Comparison of ENCODE assay signal across 15 mouse cellular contexts in genomic region chr11:115768896-115769295, GRCm38 (mm10). TPM values are rescaled to one million over a fixed set of nuclear protein-coding genes. Genes with fewer than 3 reads are reported as not detected.
A peak's percentile ranks its signal among the peaks of the same experiment; 100 is the strongest.
DNase-seq lines count a peak whose midpoint lies in the region; ATAC-seq lines count a peak whose summit lies in the region.
"Had no signal": no experiment of that assay in that cellular context is flagged by ENCODE, and none has a peak within 500 bp of the region (broad histone marks: within the 10 kb centered on the region; RNA-seq: fewer than 3 reads in every experiment).

No protein-coding gene starts in this region.

- WGBS in forebrain, embryonic 13.5 days, result 92% methylated on average over 3 of the region's 3 CpGs
- 92% methylated on average over 3 of the region's 3 CpGs for WGBS in forebrain, embryonic 16.5 days
- WGBS in hindbrain, embryonic 10.5 days, result 86% methylated on average over 3 of the region's 3 CpGs
- 91% methylated on average over 3 of the region's 3 CpGs for WGBS in hindbrain, embryonic 11.5 days
- WGBS in lung, embryonic 15.5 days, result 92% methylated on average over 3 of the region's 3 CpGs
- WGBS in hindbrain, embryonic 16.5 days, result 86% methylated on average over 3 of the region's 3 CpGs

- no peak overlapping the region for H3K4me2 ChIP-seq in forebrain, embryonic 13.5 days
- H3K4me2 ChIP-seq in forebrain, embryonic 16.5 days (ENCODE audit: low read length), result no peak overlapping the region
- H3K4me2 ChIP-seq in hindbrain, embryonic 11.5 days (replicated peaks; ENCODE audit: low read depth, low read length), result no peak overlapping the region
- H3K4me2 ChIP-seq in lung, embryonic 15.5 days, result no peak overlapping the region
- no peak overlapping the region for H3K4me2 ChIP-seq in hindbrain, embryonic 16.5 days (ENCODE audit: low read length)

- no peak for ATAC-seq in forebrain, embryonic 13.5 days
- no peak for ATAC-seq in forebrain, embryonic 16.5 days
- no peak for ATAC-seq in hindbrain, embryonic 11.5 days (ENCODE audit: low FRiP score)
- no peak for ATAC-seq in lung, embryonic 15.5 days (ENCODE audit: borderline replicate concordance, extremely low read depth, low FRiP score, low TSS enrichment)
- ATAC-seq in hindbrain, embryonic 16.5 days, result no peak

- no peak for DNase-seq in hindbrain, embryonic 10.5 days (ENCODE audit: low spot score)
- no peak for DNase-seq in hindbrain, embryonic 11.5 days (ENCODE audit: low spot score)
- DNase-seq in lung, postnatal 25 days (ENCODE audit: low spot score), result no peak
- no peak for DNase-seq in frontal cortex, postnatal 14 days (ENCODE audit: low spot score in 2 of 2)
- DNase-seq: cerebellum, adult 8-10 months; retina, postnatal 1 day; spleen, adult 18-20 months had no signal

- no peaks in the 10 kb centered on the region for H3K9me3 ChIP-seq in forebrain, embryonic 13.5 days (replicated peaks)
- no peaks in the 10 kb centered on the region; the same call in 1 of the 2 replicates for H3K9me3 ChIP-seq in forebrain, embryonic 16.5 days (ENCODE audit: control insufficient read depth, low read length)
- no peaks in the 10 kb centered on the region for H3K9me3 ChIP-seq in hindbrain, embryonic 10.5 days
- H3K9me3 ChIP-seq in hindbrain, embryonic 11.5 days (ENCODE audit: control insufficient read depth, low read length), result no peaks in the 10 kb centered on the region
- H3K9me3 ChIP-seq in lung, embryonic 15.5 days, result no peaks in the 10 kb centered on the region
- no peaks in the 10 kb centered on the region for H3K9me3 ChIP-seq in hindbrain, embryonic 16.5 days (ENCODE audit: control insufficient read depth, low read length)
- H3K9me3 ChIP-seq: G1E; megakaryocyte, embryonic 14.5 days had no signal

- H3K9ac ChIP-seq in forebrain, embryonic 13.5 days, result peak overlapping the region; percentile 21; the same call in 1 of the 2 replicates
- H3K9ac ChIP-seq in forebrain, embryonic 16.5 days (replicated peaks; ENCODE audit: low read depth, low read length), result no peak overlapping the region
- H3K9ac ChIP-seq in hindbrain, embryonic 11.5 days (ENCODE audit: low read depth, low read length), result no peak overlapping the region
- no peak overlapping the region for H3K9ac ChIP-seq in lung, embryonic 15.5 days
- H3K9ac ChIP-seq in hindbrain, embryonic 16.5 days (ENCODE audit: low read depth, low read length), result 0 out of 2 replicates have a peak overlapping the region, but pooled peaks have one; percentile 18
- H3K9ac ChIP-seq: liver, embryonic 14.5 days had no signal

- H3K4me3 ChIP-seq in forebrain, embryonic 13.5 days, result no peak overlapping the region
- H3K4me3 ChIP-seq in forebrain, embryonic 16.5 days (replicated peaks; ENCODE audit: low read length), result no peak overlapping the region
- H3K4me3 ChIP-seq in hindbrain, embryonic 10.5 days, result no peak overlapping the region
- H3K4me3 ChIP-seq in hindbrain, embryonic 11.5 days (ENCODE audit: low read depth, low read length), result no peak overlapping the region
- no peak overlapping the region for H3K4me3 ChIP-seq in lung, embryonic 15.5 days
- no peak overlapping the region for H3K4me3 ChIP-seq in hindbrain, embryonic 16.5 days (ENCODE audit: low read length)
- H3K4me3 ChIP-seq: megakaryocyte, embryonic 14.5 days; myocyte had no signal

- H3K27ac ChIP-seq in forebrain, embryonic 13.5 days, result peak overlapping the region; percentile 57
- H3K27ac ChIP-seq in forebrain, embryonic 16.5 days (ENCODE audit: low read length), result no peak overlapping the region
- peak overlapping the region; percentile 73; the same call in 1 of the 2 replicates for H3K27ac ChIP-seq in hindbrain, embryonic 10.5 days
- no peak overlapping the region for H3K27ac ChIP-seq in hindbrain, embryonic 11.5 days (ENCODE audit: low read depth, low read length)
- H3K27ac ChIP-seq in lung, embryonic 15.5 days, result peak overlapping the region; percentile 15; the same call in 1 of the 2 replicates
- no peak overlapping the region for H3K27ac ChIP-seq in hindbrain, embryonic 16.5 days (ENCODE audit: low read depth, low read length)
- H3K27ac ChIP-seq: liver, embryonic 14.5 days had no signal

- H3K36me3 ChIP-seq in forebrain, embryonic 13.5 days (ENCODE audit: poor library complexity, severe bottlenecking), result peaks cover 3% of the 10 kb centered on the region; the same call in 1 of the 2 replicates
- no peaks in the 10 kb centered on the region for H3K36me3 ChIP-seq in forebrain, embryonic 16.5 days (ENCODE audit: control insufficient read depth, insufficient read depth)
- H3K36me3 ChIP-seq in hindbrain, embryonic 10.5 days, result peaks cover 23% of the 10 kb centered on the region
- no peaks in the 10 kb centered on the region for H3K36me3 ChIP-seq in hindbrain, embryonic 11.5 days (ENCODE audit: control insufficient read depth, insufficient read depth, low read length)
- H3K36me3 ChIP-seq in lung, embryonic 15.5 days, result no peaks in the 10 kb centered on the region
- no peaks in the 10 kb centered on the region for H3K36me3 ChIP-seq in hindbrain, embryonic 16.5 days (ENCODE audit: control insufficient read depth, insufficient read depth, low read length)

- no peaks in the 10 kb centered on the region for H3K27me3 ChIP-seq in forebrain, embryonic 13.5 days
- no peaks in the 10 kb centered on the region for H3K27me3 ChIP-seq in forebrain, embryonic 16.5 days (replicated peaks; ENCODE audit: control insufficient read depth, insufficient read depth, low read length)
- no peaks in the 10 kb centered on the region for H3K27me3 ChIP-seq in hindbrain, embryonic 10.5 days (ENCODE audit: insufficient read depth, poor library complexity, severe bottlenecking)
- H3K27me3 ChIP-seq in hindbrain, embryonic 11.5 days (ENCODE audit: control insufficient read depth, insufficient read depth, low read length), result no peaks in the 10 kb centered on the region
- H3K27me3 ChIP-seq in lung, embryonic 15.5 days, result no peaks in the 10 kb centered on the region
- no peaks in the 10 kb centered on the region for H3K27me3 ChIP-seq in hindbrain, embryonic 16.5 days (replicated peaks; ENCODE audit: control insufficient read depth, insufficient read depth, low read length)
- H3K27me3 ChIP-seq: megakaryocyte, embryonic 14.5 days had no signal

- peaks cover 31% of the 10 kb centered on the region for H3K4me1 ChIP-seq in forebrain, embryonic 13.5 days
- peaks cover 12% of the 10 kb centered on the region for H3K4me1 ChIP-seq in forebrain, embryonic 16.5 days (replicated peaks; ENCODE audit: control insufficient read depth, insufficient read depth, low read length)
- H3K4me1 ChIP-seq in hindbrain, embryonic 10.5 days (replicated peaks), result peaks cover 40% of the 10 kb centered on the region
- H3K4me1 ChIP-seq in hindbrain, embryonic 11.5 days (replicated peaks; ENCODE audit: control insufficient read depth, insufficient read depth, low read length), result 0 out of 2 replicates have a peak, but pooled peaks cover 2% of the 10 kb centered on the region
- H3K4me1 ChIP-seq in lung, embryonic 15.5 days, result peaks cover 31% of the 10 kb centered on the region
- H3K4me1 ChIP-seq in hindbrain, embryonic 16.5 days (ENCODE audit: control insufficient read depth, insufficient read depth, low read depth, low read length), result peaks cover 22% of the 10 kb centered on the region

RNA-seq across cellular contexts. Expression of gene Tmem94, which starts 3.7 kb away (rescaled TPM):
- polyA plus RNA-seq in forebrain, embryonic 13.5 days (2015; fragmentation: Nextera tagmentation; extraction: Ambion mirVana), result 28.0 and 29.5 TPM in 2 replicates
- 29.1 and 29.8 TPM in 2 replicates for polyA plus RNA-seq in forebrain, embryonic 16.5 days (2015; fragmentation: Nextera tagmentation; extraction: Ambion mirVana)
- polyA plus RNA-seq in hindbrain, embryonic 10.5 days (2016; fragmentation: Nextera tagmentation; extraction: Ambion mirVana), result 42.0 and 47.4 TPM in 2 replicates
- polyA plus RNA-seq in hindbrain, embryonic 11.5 days (2014; fragmentation: Nextera tagmentation; extraction: Ambion mirVana), result 15.5 and 16.4 TPM in 2 replicates
- polyA plus RNA-seq in lung, embryonic 15.5 days (2015; fragmentation: Nextera tagmentation; extraction: Ambion mirVana), result 23.1 and 24.6 TPM in 2 replicates
- polyA plus RNA-seq in hindbrain, embryonic 16.5 days (2015; fragmentation: Nextera tagmentation; extraction: Ambion mirVana), result 22.0 and 29.0 TPM in 2 replicates

RNA-seq across cellular contexts. Expression of gene Caskin2, which starts 44.5 kb away (rescaled TPM):
- polyA plus RNA-seq in forebrain, embryonic 13.5 days (2015; fragmentation: Nextera tagmentation; extraction: Ambion mirVana), result 10.7 and 13.3 TPM in 2 replicates
- 9.1 and 11.2 TPM in 2 replicates for polyA plus RNA-seq in forebrain, embryonic 16.5 days (2015; fragmentation: Nextera tagmentation; extraction: Ambion mirVana)
- 19.0 and 21.5 TPM in 2 replicates for polyA plus RNA-seq in hindbrain, embryonic 10.5 days (2016; fragmentation: Nextera tagmentation; extraction: Ambion mirVana)
- 12.2 and 12.9 TPM in 2 replicates for polyA plus RNA-seq in hindbrain, embryonic 11.5 days (2014; fragmentation: Nextera tagmentation; extraction: Ambion mirVana)
- 19.0 and 19.6 TPM in 2 replicates for polyA plus RNA-seq in lung, embryonic 15.5 days (2015; fragmentation: Nextera tagmentation; extraction: Ambion mirVana)
- polyA plus RNA-seq in hindbrain, embryonic 16.5 days (2015; fragmentation: Nextera tagmentation; extraction: Ambion mirVana), result 9.0 and 12.6 TPM in 2 replicates

RNA-seq across cellular contexts. Expression of gene Tsen54, which starts 45.6 kb away (rescaled TPM):
- 23.2 and 23.9 TPM in 2 replicates for polyA plus RNA-seq in forebrain, embryonic 13.5 days (2015; fragmentation: Nextera tagmentation; extraction: Ambion mirVana)
- polyA plus RNA-seq in forebrain, embryonic 16.5 days (2015; fragmentation: Nextera tagmentation; extraction: Ambion mirVana), result 25.8 and 28.3 TPM in 2 replicates
- polyA plus RNA-seq in hindbrain, embryonic 10.5 days (2016; fragmentation: Nextera tagmentation; extraction: Ambion mirVana), result 38.1 and 41.5 TPM in 2 replicates
- polyA plus RNA-seq in hindbrain, embryonic 11.5 days (2014; fragmentation: Nextera tagmentation; extraction: Ambion mirVana), result 17.9 and 21.3 TPM in 2 replicates
- 37.3 and 43.0 TPM in 2 replicates for polyA plus RNA-seq in lung, embryonic 15.5 days (2015; fragmentation: Nextera tagmentation; extraction: Ambion mirVana)
- polyA plus RNA-seq in hindbrain, embryonic 16.5 days (2015; fragmentation: Nextera tagmentation; extraction: Ambion mirVana), result 18.7 and 23.3 TPM in 2 replicates

RNA-seq across cellular contexts. Expression of gene Llgl2, which starts 55.0 kb away (rescaled TPM):
- polyA plus RNA-seq in forebrain, embryonic 13.5 days (2015; fragmentation: Nextera tagmentation; extraction: Ambion mirVana), result 0.68 and 1.2 TPM in 2 replicates
- polyA plus RNA-seq in forebrain, embryonic 16.5 days (2015; fragmentation: Nextera tagmentation; extraction: Ambion mirVana), result 1.3 and 2.0 TPM in 2 replicates
- polyA plus RNA-seq in hindbrain, embryonic 10.5 days (2016; fragmentation: Nextera tagmentation; extraction: Ambion mirVana), result 10.4 and 11.9 TPM in 2 replicates
- 3.8 and 5.4 TPM in 2 replicates for polyA plus RNA-seq in hindbrain, embryonic 11.5 days (2014; fragmentation: Nextera tagmentation; extraction: Ambion mirVana)
- polyA plus RNA-seq in lung, embryonic 15.5 days (2015; fragmentation: Nextera tagmentation; extraction: Ambion mirVana), result 35.1 and 40.1 TPM in 2 replicates
- 1.3 and 2.1 TPM in 2 replicates for polyA plus RNA-seq in hindbrain, embryonic 16.5 days (2015; fragmentation: Nextera tagmentation; extraction: Ambion mirVana)

Comparison
In these comparisons a context has a peak if more than half of its experiments do, and no peak if none do; other contexts are left out.
1. H3K27ac ChIP-seq: peak in forebrain, embryonic 13.5 days (single experiment), hindbrain, embryonic 10.5 days (single experiment) and lung, embryonic 15.5 days (single experiment); none in forebrain, embryonic 16.5 days (single experiment), hindbrain, embryonic 11.5 days (single experiment) and hindbrain, embryonic 16.5 days (single experiment).
2. H3K9ac ChIP-seq: peak in forebrain, embryonic 13.5 days (single experiment) and hindbrain, embryonic 16.5 days (single experiment); none in forebrain, embryonic 16.5 days (single experiment), hindbrain, embryonic 11.5 days (single experiment) and lung, embryonic 15.5 days (single experiment).